11 mouse cellular contexts compared by ENCODE assay signal in the genomic region with DNA sequence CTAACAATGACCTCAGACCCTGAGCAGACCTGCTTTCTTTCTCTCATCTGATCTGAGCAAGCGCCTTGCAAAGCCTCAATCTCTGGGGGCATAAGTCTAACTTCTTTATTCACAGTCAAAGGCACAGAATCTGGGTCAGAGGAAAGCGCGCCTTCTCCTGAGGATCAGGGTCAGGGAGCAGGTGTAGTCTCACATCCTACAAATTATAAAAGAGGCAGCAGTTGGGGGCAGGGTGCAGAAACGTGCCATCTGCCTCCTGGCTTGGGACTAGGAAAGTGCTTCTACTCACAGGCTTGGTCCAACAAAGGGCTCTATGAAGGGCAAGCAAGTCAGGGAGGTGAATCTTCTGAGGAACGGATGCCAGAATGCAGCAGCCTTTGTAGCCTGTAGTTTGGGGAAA.
DNase-seq lines count a peak whose midpoint lies in the region; TF ChIP-seq lines count a peak whose summit lies in the region.
"Had no signal": no experiment of that assay in that cellular context is flagged by ENCODE, and none has a peak within 500 bp of the region (broad histone marks: within the 10 kb centered on the region; RNA-seq: fewer than 3 reads in every experiment).

No protein-coding gene starts in this region.

- intact Hi-C loops in left cerebral cortex, postnatal 4 days (cut with DNase I), result no loop called here
- intact Hi-C loops in left cerebral cortex, postnatal 14 days (cut with DNase I), result no loop called here

- no peak for TF ChIP-seq CTCF in brain, embryonic 14.5 days (IDR thresholded peaks at IDR 0.05; ENCODE audit: borderline replicate concordance, extremely low read depth, insufficient read depth, insufficient read length)

- peak; percentile 50 to 67 for DNase-seq in cerebellum, postnatal 10 days
- DNase-seq in cerebellum, adult 8-10 months, result no peak
- peak; percentile 18 for DNase-seq in left cerebral cortex, postnatal 4 days
- no peak for DNase-seq in left cerebral cortex, postnatal 14 days (ENCODE audit: low spot score in 2 of 2)
- peak; percentile 37 for DNase-seq in brain, embryonic 14.5 days (ENCODE audit: low read depth)
- DNase-seq in retina, embryonic 14.5 days (ENCODE audit: low spot score), result peak; percentile 46
- no peak for DNase-seq in testis, postnatal 10 days (ENCODE audit: low spot score)
- DNase-seq: adrenal gland, adult 2 months; adrenal gland, postnatal 36 days; gastrocnemius, adult 2 months; gastrocnemius, postnatal 25 days had no signal

- no peak for TF ChIP-seq POLR2A in brain, embryonic 14.5 days (IDR thresholded peaks at IDR 0.05; ENCODE audit: borderline replicate concordance, extremely low read depth, insufficient read depth, insufficient read length, poor library complexity, severe bottlenecking)

Comparison
In these comparisons a context has a peak if more than half of its experiments do, and no peak if none do; other contexts are left out.
1. DNase-seq: peak in cerebellum, postnatal 10 days (2 of 2), left cerebral cortex, postnatal 4 days (single experiment), brain, embryonic 14.5 days (single experiment) and retina, embryonic 14.5 days (single experiment); none in cerebellum, adult 8-10 months (single experiment), left cerebral cortex, postnatal 14 days (0 of 2) and testis, postnatal 10 days (single experiment).